Mouse (Mus musculus) NIH3T3 (cell line): Measurements from ENCODE around the gene Smim15.

Experiments used
- DNase-seq: peaks from one replicate; pipeline ENCODE4 v3.0.0-alpha.2; 2012; ENCODE audit warnings: low read depth

The Smim15 gene

DNA sequence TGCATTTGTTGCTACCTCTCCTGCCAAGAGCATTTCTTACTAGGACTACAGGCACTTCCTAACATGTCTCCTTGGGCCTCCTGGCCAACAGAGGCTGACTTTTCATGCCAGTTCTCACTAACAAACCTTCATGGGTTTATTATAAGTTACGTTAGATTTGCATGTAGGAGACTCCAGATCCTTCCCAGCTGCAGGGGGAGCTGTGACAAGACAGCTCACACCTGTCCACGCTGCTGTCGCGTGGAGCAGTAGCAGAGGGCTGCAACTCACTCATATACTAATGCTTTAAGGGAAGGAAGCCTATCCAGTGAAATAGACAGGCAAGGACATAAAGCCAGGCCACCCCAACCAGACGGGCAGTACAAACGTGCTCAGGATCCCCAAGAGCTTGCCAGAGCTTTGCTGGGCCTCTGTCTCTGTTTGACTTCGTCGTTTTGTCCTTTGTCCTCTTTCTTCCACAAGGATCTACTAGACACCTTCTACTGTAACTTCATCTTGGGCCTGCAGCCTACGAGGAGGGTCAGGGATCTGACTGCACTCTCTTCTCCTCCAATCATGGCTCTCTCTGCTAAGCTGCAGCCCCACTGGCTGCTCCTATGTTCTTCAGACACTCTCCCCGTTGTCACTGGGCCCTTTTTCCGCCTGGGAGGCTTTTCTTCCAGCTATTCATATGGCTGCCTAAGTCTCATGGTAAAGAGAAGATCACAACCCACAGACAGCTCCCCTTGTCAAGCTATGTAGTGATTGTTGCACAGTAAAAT is 19.3 kb downstream of the Smim15 start:
- no peak for DNase-seq

DNA sequence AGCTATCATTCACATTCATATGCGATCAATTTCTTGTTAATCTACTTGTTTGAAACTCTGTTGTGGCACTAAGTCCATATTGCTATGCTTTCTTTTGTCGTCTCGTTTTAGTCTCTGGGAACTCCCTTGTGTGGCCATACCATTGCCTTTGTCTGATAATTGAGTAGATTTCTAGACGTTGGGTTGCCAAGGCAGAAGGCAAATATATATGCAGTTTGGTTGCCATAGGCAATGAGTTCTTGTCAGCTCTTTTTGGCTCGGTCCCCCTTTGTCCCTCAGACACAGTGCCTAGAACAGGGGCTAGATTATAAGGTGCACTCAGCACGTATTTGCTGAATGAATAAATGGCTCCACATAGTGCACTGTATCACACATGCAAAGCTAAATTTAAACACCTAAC is 20.1 kb downstream of the Smim15 start:
- DNase-seq = no peak

DNA sequence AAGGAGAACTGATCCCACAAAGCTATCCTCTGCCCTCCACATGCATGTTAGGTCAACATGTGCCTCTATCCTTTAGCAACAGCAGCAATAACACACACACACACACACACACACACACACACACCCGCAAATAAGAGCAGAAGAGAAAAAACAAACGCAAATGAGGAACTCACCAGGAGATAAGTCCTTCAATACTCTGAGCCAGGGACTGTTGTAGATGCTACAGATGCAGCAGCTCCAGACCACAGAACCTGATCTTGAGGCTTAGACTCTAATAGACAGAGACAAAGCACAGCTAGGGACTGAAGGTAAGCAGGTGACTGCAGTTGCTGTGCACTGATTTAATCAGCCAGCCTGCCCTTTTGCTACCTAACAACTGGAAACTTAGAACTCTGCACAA is 21.8 kb downstream of the Smim15 start:
- no peak for DNase-seq

DNA sequence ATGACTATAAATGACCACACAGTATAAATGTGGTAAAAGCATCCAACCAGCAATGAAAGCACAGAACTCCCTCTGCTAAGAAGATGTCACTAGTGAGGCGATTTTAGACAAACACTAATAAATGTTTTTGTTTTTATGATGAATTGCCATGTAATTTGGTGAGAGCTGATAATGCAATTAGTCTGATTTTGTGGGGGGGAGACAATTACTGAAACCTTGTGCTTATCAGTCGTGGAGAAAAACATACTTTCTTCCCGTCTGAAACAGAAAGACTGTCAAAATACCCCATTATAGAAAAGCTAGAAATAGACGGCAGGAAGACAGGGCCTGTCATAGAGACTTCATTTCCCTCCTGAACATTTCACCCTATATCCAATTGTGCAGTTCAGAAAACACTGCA is 24.9 kb downstream of the Smim15 start:
- DNase-seq = no peak

DNA sequence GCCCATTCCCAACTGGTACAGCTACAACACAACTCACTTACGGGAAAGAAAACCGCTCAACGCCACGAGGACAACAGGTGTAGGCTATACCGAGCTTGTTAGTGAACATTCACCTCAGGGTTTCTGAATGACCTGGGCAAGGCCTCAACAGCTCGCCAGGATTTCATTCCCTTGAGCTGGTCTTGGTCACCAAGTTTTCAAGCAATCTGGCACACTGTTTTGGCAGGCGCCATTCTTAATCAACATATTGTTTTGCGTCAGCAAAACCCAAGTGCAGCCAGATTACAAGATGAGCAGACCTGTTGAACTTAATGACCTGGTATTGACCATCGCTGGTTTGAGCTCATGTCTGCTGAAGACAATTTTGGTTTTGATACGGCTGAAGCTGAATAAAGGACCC is 25.9 kb downstream of the Smim15 start:
- DNase-seq = no peak

- DNase-seq = no peak
Measured at GRCm38 (mm10) chr13:108077476-108077875, 33.2 kb downstream of the Smim15 start.

DNA sequence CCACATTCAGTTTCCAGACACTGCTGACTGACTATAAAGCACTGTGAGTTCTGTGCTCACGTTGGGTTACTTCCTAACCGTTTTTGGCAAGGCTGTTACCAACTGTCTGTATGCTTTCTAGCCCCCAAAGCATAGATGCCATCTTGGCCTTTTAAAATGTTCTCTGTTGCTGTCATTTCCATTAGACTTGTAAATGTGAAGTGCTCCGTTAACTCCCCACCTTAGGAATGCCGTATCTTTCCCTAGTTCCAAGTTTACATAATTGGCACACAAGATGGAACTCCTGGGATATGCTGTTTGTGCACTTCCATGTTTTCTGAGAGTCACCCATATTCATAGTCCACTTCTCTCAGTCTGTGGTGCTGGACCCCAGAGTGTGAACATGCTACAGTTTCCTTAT is 33.7 kb downstream of the Smim15 start:
- no peak for DNase-seq

DNA sequence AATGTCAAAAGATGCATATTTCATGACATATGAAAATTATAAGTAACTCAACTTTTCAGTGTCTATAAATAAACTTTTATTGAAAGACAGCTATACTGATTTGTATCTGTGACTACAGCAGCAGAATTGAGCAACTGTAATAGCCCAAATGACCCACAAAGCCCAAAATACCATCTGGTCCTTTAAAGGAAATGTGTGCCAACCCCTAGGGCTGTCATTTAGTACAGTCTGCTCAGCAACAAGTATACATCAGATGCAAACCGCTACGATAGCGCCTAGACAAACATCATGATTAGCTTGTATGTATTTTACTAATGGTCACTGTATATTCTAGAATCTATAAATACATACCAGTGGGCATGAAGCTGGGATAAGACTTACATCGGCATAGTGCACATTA is 39.8 kb downstream of the Smim15 start:
- no peak for DNase-seq

- no peak for DNase-seq
Measured at GRCm38 (mm10) chr13:108086036-108086435, 41.8 kb downstream of the Smim15 start.

DNA sequence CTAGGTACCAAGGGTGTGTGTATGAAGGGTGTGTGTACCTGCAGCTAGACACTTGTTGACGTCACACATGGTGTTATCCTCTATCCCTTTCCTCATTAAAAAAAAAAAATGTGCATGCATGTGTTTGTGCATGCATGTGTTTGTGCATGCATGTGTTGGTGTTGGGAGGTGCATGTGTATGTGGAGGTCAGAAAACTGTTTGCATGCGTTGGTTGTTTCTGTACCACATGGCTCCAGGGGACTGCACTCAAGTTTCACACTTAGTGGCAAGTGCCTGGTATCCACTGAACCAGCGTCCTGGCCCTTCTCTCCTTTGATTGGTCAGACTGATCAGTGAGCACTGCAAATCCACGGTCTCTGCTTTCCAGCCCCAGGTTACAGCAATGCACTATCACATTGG is 42.5 kb downstream of the Smim15 start:
- no peak for DNase-seq

DNA sequence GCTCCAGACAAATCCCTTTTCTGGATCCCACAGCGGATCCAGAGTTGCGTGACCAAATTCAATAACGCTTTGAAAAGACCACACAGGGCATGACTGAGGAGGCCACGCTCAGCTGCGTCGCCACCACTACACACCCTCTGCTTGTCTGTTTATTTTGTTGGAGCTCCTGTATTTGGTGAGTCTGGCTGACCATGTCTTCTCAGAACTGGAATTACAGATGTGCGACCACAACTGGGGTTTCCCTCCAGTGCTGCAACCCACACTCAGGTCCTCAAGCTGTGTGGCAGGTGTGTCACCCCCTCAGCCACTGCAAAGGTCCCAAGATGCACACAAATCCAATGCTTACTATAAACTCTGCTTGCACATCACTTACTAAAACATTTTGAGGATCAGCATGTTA is 48.0 kb downstream of the Smim15 start:
- no peak for DNase-seq

GRCm38 (mm10) chr13:108094681-108095080 is 50.4 kb downstream of the Smim15 start:
- DNase-seq = no peak

DNA sequence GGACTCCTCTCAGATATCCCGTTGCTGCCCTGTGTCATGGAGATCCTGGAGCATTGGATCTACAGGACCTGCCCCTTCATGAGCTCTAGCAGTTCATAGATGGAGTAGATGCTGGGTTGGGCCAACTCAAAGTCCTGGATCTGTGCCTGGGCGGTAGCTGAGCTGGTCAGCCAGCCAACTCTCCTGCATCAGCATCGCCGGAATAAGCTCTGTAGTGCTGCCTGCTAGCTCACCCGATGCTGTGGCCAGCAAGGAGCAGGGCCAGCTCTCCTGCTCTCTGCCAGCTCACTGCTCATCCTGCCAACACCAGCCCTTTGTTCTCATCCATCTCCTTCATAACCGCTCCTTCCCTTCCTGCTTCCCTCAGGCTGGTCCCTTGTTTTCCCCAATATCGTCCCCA is 51.4 kb downstream of the Smim15 start:
- peak; percentile 58 for DNase-seq

DNA sequence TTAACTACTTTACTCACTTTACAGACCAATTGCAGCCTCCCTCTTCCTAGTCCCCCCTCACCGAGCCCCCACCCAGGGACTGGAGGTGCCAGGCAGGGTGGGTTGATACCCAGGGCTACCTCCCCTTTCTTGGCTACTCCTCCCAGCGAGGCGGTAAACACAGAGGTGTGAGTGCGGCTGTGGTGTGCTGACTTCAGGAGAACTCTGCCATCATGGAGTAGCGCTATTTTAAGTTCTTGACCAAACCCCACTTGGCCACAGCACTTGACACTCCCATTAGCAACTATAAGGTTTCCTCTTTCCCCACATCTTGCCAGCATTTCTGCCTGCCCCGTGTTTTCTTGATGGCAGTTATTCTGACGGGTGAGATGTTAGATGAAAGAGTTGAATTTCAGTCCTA is 52.2 kb downstream of the Smim15 start:
- DNase-seq = no peak
